8 mouse cellular contexts compared by ENCODE assay signal in genomic region chr2:174331282-174332030, GRCm38 (mm10). TPM values are rescaled to one million over a fixed set of nuclear protein-coding genes. Genes with fewer than 3 reads are reported as not detected.
DNase-seq lines count a peak whose midpoint lies in the region; ATAC-seq and TF ChIP-seq lines count a peak whose summit lies in the region.

No protein-coding gene starts in this region.

- 26% methylated on average over 12 of the region's 12 CpGs for WGBS in heart, embryonic 12.5 days
- WGBS in forebrain, embryonic 13.5 days = 14% methylated on average over 12 of the region's 12 CpGs
- 30% methylated on average over 12 of the region's 12 CpGs for WGBS in liver, embryonic 16.5 days (ENCODE audit: insufficient replicate concordance)

- peak in 1 of 2 experiments; percentile 1; a peak in 1 of 4 replicates for TF ChIP-seq CTCF in CH12.LX (conservative IDR thresholded peaks at IDR 0.05 in 1 of 2, IDR thresholded peaks at IDR 0.05 in 1 of 2; ENCODE audit: low read depth in 2 of 2, low read length in 2 of 2)

- TF ChIP-seq POLR2A in CH12.LX (IDR thresholded peaks at IDR 0.05; ENCODE audit: low read depth, low read length) = no peak

- peaks cover 51% of the 10 kb centered on the region for H3K4me1 ChIP-seq in heart, embryonic 12.5 days (replicated peaks)
- peaks cover 11 to 41% of the 10 kb centered on the region in 2 experiments for H3K4me1 ChIP-seq in CH12.LX (ENCODE audit: control insufficient read depth in 1 of 2, insufficient read depth in 2 of 2)
- peaks cover 59% of the 10 kb centered on the region for H3K4me1 ChIP-seq in forebrain, embryonic 13.5 days
- H3K4me1 ChIP-seq in liver, embryonic 16.5 days (ENCODE audit: control insufficient read depth, low read depth, low read length) = peaks cover 49% of the 10 kb centered on the region

- DNase-seq in heart, postnatal 25 days (ENCODE audit: low spot score) = no peak
- no peak for DNase-seq in CH12.LX (ENCODE audit: extremely low read depth)
- DNase-seq in layer of hippocampus, adult 9-10 months (ENCODE audit: low spot score) = no peak
- DNase-seq in thymus, postnatal 36 days = no peak
- DNase-seq in adrenal gland, adult 2 months = no peak

- peak overlapping the region; percentile 100 for H3K27ac ChIP-seq in heart, embryonic 12.5 days (ENCODE audit: poor library complexity, severe bottlenecking)
- no peak overlapping the region for H3K27ac ChIP-seq in CH12.LX (ENCODE audit: insufficient read depth, low read depth)
- H3K27ac ChIP-seq in forebrain, embryonic 13.5 days = peak overlapping the region; percentile 97
- peak overlapping the region; percentile 90; the same call in 1 of the 2 replicates for H3K27ac ChIP-seq in liver, embryonic 16.5 days (ENCODE audit: low read length)

- H3K27me3 ChIP-seq in heart, embryonic 12.5 days (replicated peaks) = no peaks in the 10 kb centered on the region
- no peaks in the 10 kb centered on the region for H3K27me3 ChIP-seq in CH12.LX (replicated peaks)
- no peaks in the 10 kb centered on the region for H3K27me3 ChIP-seq in forebrain, embryonic 13.5 days
- no peaks in the 10 kb centered on the region for H3K27me3 ChIP-seq in liver, embryonic 16.5 days (ENCODE audit: control insufficient read depth, insufficient read depth, low read depth, low read length)

- peak overlapping the region; percentile 100 for H3K9ac ChIP-seq in heart, embryonic 12.5 days
- H3K9ac ChIP-seq in CH12.LX (ENCODE audit: insufficient read depth, low read depth) = peak overlapping the region; percentile 99
- H3K9ac ChIP-seq in forebrain, embryonic 13.5 days = peak overlapping the region; percentile 94
- H3K9ac ChIP-seq in liver, embryonic 16.5 days (ENCODE audit: low read depth, low read length) = peak overlapping the region; percentile 96

- in situ Hi-C loops in CH12.LX (cut with MboI; ENCODE audit: low pct_ligation_motif_present, low pct_unique_long_range_greater_than_20kb, low sequenced_read_pairs) = no loop called here

- H3K9me3 ChIP-seq in heart, embryonic 12.5 days (replicated peaks) = peaks cover 8% of the 10 kb centered on the region; the same call in 1 of the 2 replicates
- peaks cover 8% of the 10 kb centered on the region for H3K9me3 ChIP-seq in CH12.LX (replicated peaks; ENCODE audit: low read length)
- peaks cover 4% of the 10 kb centered on the region for H3K9me3 ChIP-seq in forebrain, embryonic 13.5 days (replicated peaks)
- H3K9me3 ChIP-seq in liver, embryonic 16.5 days (replicated peaks; ENCODE audit: control insufficient read depth, low read length) = no peaks in the 10 kb centered on the region; the same call in 1 of the 2 replicates

- no peak; the same call in 1 of the 2 replicates for TF ChIP-seq EP300 in CH12.LX (IDR thresholded peaks at IDR 0.05; ENCODE audit: low read length)

- dilution Hi-C loops in CH12.LX (cut with MboI; ENCODE audit: extremely low pct_ligation_motif_present, extremely low pct_unique_long_range_greater_than_20kb, low sequenced_read_pairs) = no loop called here

- H3K4me3 ChIP-seq in heart, embryonic 12.5 days = peak overlapping the region; percentile 99
- peak overlapping the region; percentile 57 to 94 (median 85) for H3K4me3 ChIP-seq in CH12.LX (replicated peaks in 1 of 3; ENCODE audit: low read depth in 2 of 3, low read length in 2 of 3, poor library complexity in 1 of 3)
- H3K4me3 ChIP-seq in forebrain, embryonic 13.5 days = peak overlapping the region; percentile 97
- peak overlapping the region; percentile 95 for H3K4me3 ChIP-seq in liver, embryonic 16.5 days (ENCODE audit: low read depth, low read length)

- peaks cover 11% of the 10 kb centered on the region for H3K36me3 ChIP-seq in heart, embryonic 12.5 days
- H3K36me3 ChIP-seq in CH12.LX (replicated peaks in 1 of 2; ENCODE audit: control insufficient read depth in 1 of 2, insufficient read depth in 1 of 2, low read length in 1 of 2) = peaks cover 11 to 20% of the 10 kb centered on the region in 2 experiments
- H3K36me3 ChIP-seq in forebrain, embryonic 13.5 days (ENCODE audit: poor library complexity, severe bottlenecking) = no peaks in the 10 kb centered on the region
- H3K36me3 ChIP-seq in liver, embryonic 16.5 days (ENCODE audit: control insufficient read depth, insufficient read depth) = peaks cover 6% of the 10 kb centered on the region

- intact Hi-C loops in heart, postnatal 25 days (cut with DNase I) = loop anchor here (2.0 kb wide), 1 partner anchor 13 kb away; no protein-coding TSS in a partner anchor

- H3K4me2 ChIP-seq in heart, embryonic 12.5 days = peak overlapping the region; percentile 74
- H3K4me2 ChIP-seq in CH12.LX (ENCODE audit: insufficient read depth, low read depth, poor library complexity, severe bottlenecking) = peak overlapping the region; percentile 68; the same call in 1 of the 2 replicates
- H3K4me2 ChIP-seq in forebrain, embryonic 13.5 days = peak overlapping the region; percentile 63
- H3K4me2 ChIP-seq in liver, embryonic 16.5 days (ENCODE audit: low read depth, low read length) = peak overlapping the region; percentile 97

- no peak for ATAC-seq in heart, embryonic 12.5 days (ENCODE audit: insufficient number of reproducible peaks, low FRiP score)
- ATAC-seq in forebrain, embryonic 13.5 days = no peak
- no peak for ATAC-seq in liver, embryonic 16.5 days (ENCODE audit: low read depth)

- TF ChIP-seq RAD21 in CH12.LX (IDR thresholded peaks at IDR 0.05; ENCODE audit: low read depth, low read length) = no peak; the same call in 1 of the 2 replicates

- H3K79me2 ChIP-seq in CH12.LX (replicated peaks; ENCODE audit: control insufficient read depth, extremely low read depth, insufficient read depth, poor library complexity, severe bottlenecking) = peaks cover 63% of the 10 kb centered on the region

TF ChIP-seq in CH12.LX, 34 proteins besides CTCF, POLR2A, EP300 and RAD21:
- TF ChIP-seq IRF4 (IDR thresholded peaks at IDR 0.05; ENCODE audit: low read depth, low read length) = 0 out of 2 replicates have a peak, but pooled peaks have one; percentile 28
- TF ChIP-seq CHD1 (IDR thresholded peaks at IDR 0.05; ENCODE audit: low read depth, low read length) = peak; percentile 93
- no peak for TF ChIP-seq USF1 (IDR thresholded peaks at IDR 0.05; ENCODE audit: low read depth, low read length)
- TF ChIP-seq MYC (IDR thresholded peaks at IDR 0.05; ENCODE audit: low read depth, low read length) = 0 out of 2 replicates have a peak, but pooled peaks have one; percentile 48
- TF ChIP-seq PAX5 (IDR thresholded peaks at IDR 0.05; ENCODE audit: low read length) = no peak
- no peak for TF ChIP-seq ZC3H11A (IDR thresholded peaks at IDR 0.05; ENCODE audit: low read depth, low read length)
- peak; percentile 75 for TF ChIP-seq ZNF384 (IDR thresholded peaks at IDR 0.05; ENCODE audit: low read depth, low read length)
- 0 out of 2 replicates have a peak, but pooled peaks have one; percentile 5 for TF ChIP-seq ETS1 (conservative IDR thresholded peaks at IDR 0.05; ENCODE audit: low read depth, low read length)
- TF ChIP-seq MAX (IDR thresholded peaks at IDR 0.05; ENCODE audit: low read length) = no peak

RNA-seq across cellular contexts. Expression of gene Gm20721, which starts 15.1 kb away (rescaled TPM):
- 8.9 and 9.8 TPM in 2 replicates for polyA plus RNA-seq in heart, embryonic 12.5 days (2016; fragmentation: Nextera tagmentation; extraction: Ambion mirVana)
- 1 to 10 TPM; 1.6 to 2.2 TPM for total RNA-seq in heart, postnatal 25 days (2021)
- total RNA-seq in CH12.LX (2012; rRNA removed) (48.9 and 55.7 TPM in 2 replicates), CH12.LX (2014; rRNA removed) (not detected in 2 replicates)
- polyA plus RNA-seq in CH12.LX (2012; ENCODE audit: insufficient read length, low read depth) = 259 and 363 TPM in 2 replicates
- polyA plus RNA-seq in forebrain, embryonic 13.5 days (2015; fragmentation: Nextera tagmentation; extraction: Ambion mirVana) = 9.4 TPM in 2 replicates
- 31.8 and 34.8 TPM in 2 replicates for polyA plus RNA-seq in liver, embryonic 16.5 days (2015; fragmentation: Nextera tagmentation; extraction: Ambion mirVana)
- 1 to 10 TPM; 2.1 to 2.5 TPM for total RNA-seq in adrenal gland, adult 2 months (2021)
- 0.07 TPM in 1 of 2 replicates, not detected in the other for polyA plus RNA-seq in adrenal gland, adult 2 months (2012; rRNA removed)

RNA-seq across cellular contexts. Expression of gene Gnas, which starts 47.3 kb away (rescaled TPM):
- polyA plus RNA-seq in heart, embryonic 12.5 days (2016; fragmentation: Nextera tagmentation; extraction: Ambion mirVana) = 1,446 and 1,448 TPM in 2 replicates
- 1,000 to 10,000 TPM; 1,170 to 1,213 TPM for total RNA-seq in heart, postnatal 25 days (2021)
- 393 and 452 TPM in 2 replicates for total RNA-seq in CH12.LX (2012; rRNA removed)
- 365 and 369 TPM in 2 replicates for total RNA-seq in CH12.LX (2014; rRNA removed)
- polyA plus RNA-seq in CH12.LX (2012; ENCODE audit: insufficient read length, low read depth) = 502 and 537 TPM in 2 replicates
- polyA plus RNA-seq in forebrain, embryonic 13.5 days (2015; fragmentation: Nextera tagmentation; extraction: Ambion mirVana) = 976 and 1,086 TPM in 2 replicates
- 181 and 231 TPM in 2 replicates for polyA plus RNA-seq in liver, embryonic 16.5 days (2015; fragmentation: Nextera tagmentation; extraction: Ambion mirVana)
- 1,000 to 10,000 TPM; 2,774 to 2,898 TPM for total RNA-seq in adrenal gland, adult 2 months (2021)
- polyA plus RNA-seq in adrenal gland, adult 2 months (2012; rRNA removed) = 1,329 and 1,576 TPM in 2 replicates
